Mouse (Mus musculus): ENCODE results near the gene Mief1.

DNA sequence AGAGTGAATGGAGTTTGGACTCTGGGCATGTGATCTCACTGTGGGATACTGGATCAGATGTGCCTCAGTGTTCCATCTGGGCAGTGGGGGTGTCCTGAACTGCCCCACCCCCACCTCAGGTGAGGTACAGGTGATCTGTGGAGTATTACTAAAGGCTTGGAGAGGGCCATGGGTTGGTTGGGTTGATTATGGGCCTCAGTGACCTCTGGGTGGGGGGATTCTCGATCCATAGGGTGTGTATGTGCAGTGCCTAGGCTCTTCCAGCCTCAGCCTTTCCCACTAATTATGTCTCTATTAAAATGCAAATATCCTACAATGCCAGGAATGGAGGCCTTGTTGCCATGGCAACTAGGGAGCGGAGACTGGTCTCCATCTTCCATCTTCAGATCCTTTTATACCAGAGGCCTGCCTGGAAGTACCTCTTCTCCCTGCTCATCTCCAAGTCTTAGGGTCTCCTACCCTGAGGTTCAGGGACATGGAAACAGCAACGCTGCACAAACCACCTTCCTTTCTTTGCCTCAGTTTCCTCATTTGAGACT lies 38.1 kb downstream of the Mief1 start:
- TF ChIP-seq CTCF (IDR thresholded peaks at IDR 0.05; ENCODE audit: extremely low read depth, insufficient read depth, low read length) (no peak), POLR2A (IDR thresholded peaks at IDR 0.05; ENCODE audit: extremely low read depth, insufficient read depth, low read length) (no peak)
